Mouse (Mus musculus) layer of hippocampus, adult 8-10 months (tissue): ENCODE data around the gene Celsr1. TPM values are rescaled to one million over a fixed set of nuclear protein-coding genes. Genes with fewer than 3 reads are reported as not detected.
"Not testable (repeated sequence)": the region's sequence is repeated elsewhere in the genome, so short reads cannot be mapped to it uniquely, and the experiment has no call there.

Experiments used
- DNase-seq, 2 experiments: peaks; one replicate each; pipeline ENCODE4 v3.0.0; 2022; ENCODE audit warnings: low spot score in 2 of 2
- total RNA-seq, 4 experiments: library from RNA; stranded (reverse); gene quantifications; 2 replicates each; pipeline ENCODE4 v1.2.4; 2022

The Celsr1 gene
- total RNA-seq, 4 experiments from 2014 or later, result 6.0 to 7.0 (median 6.6) TPM

GRCm38 (mm10) chr15:85899396-85899795, 134.2 kb downstream of the Celsr1 start:
- DNase-seq, result no peak

- no peak for DNase-seq
Observed at GRCm38 (mm10) chr15:85897113-85897512, 136.5 kb downstream of the Celsr1 start.

- peak; percentile 51 to 79 for DNase-seq
Observed at GRCm38 (mm10) chr15:85896284-85896683, 137.3 kb downstream of the Celsr1 start.

GRCm38 (mm10) chr15:85893871-85894270, 139.7 kb downstream of the Celsr1 start:
- no peak for DNase-seq

GRCm38 (mm10) chr15:85892498-85893118, 141.0 kb downstream of the Celsr1 start:
- DNase-seq, result no peak

GRCm38 (mm10) chr15:85891971-85892370, 141.6 kb downstream of the Celsr1 start:
- no peak for DNase-seq

GRCm38 (mm10) chr15:85889235-85889634, 144.3 kb downstream of the Celsr1 start:
- no peak for DNase-seq

GRCm38 (mm10) chr15:85885606-85886005, 148.0 kb downstream of the Celsr1 start:
- DNase-seq, result no peak

- no peak for DNase-seq
Observed at GRCm38 (mm10) chr15:85879498-85879895, 154.1 kb downstream of the Celsr1 start.

- peak; percentile 87 to 94 for DNase-seq
Observed at GRCm38 (mm10) chr15:85878848-85879497, 154.6 kb downstream of the Celsr1 start, which contains the start of gene Trmu. Gene Trmu, plus strand, starts transcription at chr15:85879312.

GRCm38 (mm10) chr15:85877336-85877735, 156.2 kb downstream of the Celsr1 start:
- no peak for DNase-seq

GRCm38 (mm10) chr15:85867696-85868095, 165.9 kb downstream of the Celsr1 start:
- peak; percentile 58 to 79 for DNase-seq

- not testable (repeated sequence) for DNase-seq
Observed at GRCm38 (mm10) chr15:85865913-85866312, 167.7 kb downstream of the Celsr1 start.

GRCm38 (mm10) chr15:85859490-85860031, 174.0 kb downstream of the Celsr1 start, which contains the start of gene Gtse1:
Gene Gtse1, plus strand, starts transcription at chr15:85859745.
- DNase-seq, result peak; percentile 96

GRCm38 (mm10) chr15:85858980-85859489, 174.5 kb downstream of the Celsr1 start:
- DNase-seq, result no peak

GRCm38 (mm10) chr15:85851656-85852392, 181.8 kb downstream of the Celsr1 start:
- DNase-seq, result no peak

Other genes starting within 250 kb of the Celsr1 start
- 10 to 100 TPM; 15.3 to 27.8 (median 23.7) TPM for gene Cdpf1, start 222.1 kb downstream of the Celsr1 start, total RNA-seq
- gene Pkdrej, start 212.0 kb downstream of the Celsr1 start, total RNA-seq, result under 1 TPM; 0.72 to 1.00 (median 0.87) TPM
- 1 to 10 TPM; 5.5 to 9.7 (median 7.4) TPM for gene Ttc38, start 201.5 kb downstream of the Celsr1 start, total RNA-seq
- under 1 TPM; 0.22 to 0.86 (median 0.49) TPM for gene Gtse1, start 174.0 kb downstream of the Celsr1 start, total RNA-seq
- 10 to 100 TPM; 31.0 to 40.1 (median 35.9) TPM for gene Trmu, start 154.5 kb downstream of the Celsr1 start, total RNA-seq
- 10 to 100 TPM; 24.1 to 30.9 (median 29.9) TPM for gene Gramd4, start 23.9 kb upstream of the Celsr1 start, total RNA-seq
- gene Cerk, start 152.4 kb upstream of the Celsr1 start, total RNA-seq, result 10 to 100 TPM; 51.0 to 55.5 (median 52.0) TPM
- gene Tbc1d22a, start 180.7 kb upstream of the Celsr1 start, total RNA-seq, result 10 to 100 TPM; 28.8 to 37.3 (median 34.8) TPM